Mouse (Mus musculus) liver, adult 2 months (tissue): ENCODE measurements around the gene Gpr160. TPM values are rescaled to one million over a fixed set of nuclear protein-coding genes. Genes with fewer than 3 reads are reported as not detected.

ENCODE experiments used
- DNase-seq: peaks from one replicate; pipeline ENCODE4 v3.0.0-alpha.2; 2011; ENCODE audit warnings: low read depth, low spot score; ENCODE audit errors: extremely low read depth
- H3K27ac ChIP-seq: fragments of 200-500 bp; replicated peaks from 2 replicates; pipeline ENCODE4 v1.5.1; 2012; ENCODE audit warnings: low read depth, mild to moderate bottlenecking, control low read depth, inconsistent platforms, low read length; ENCODE audit not compliant: insufficient read depth
- H3K27me3 ChIP-seq: fragments of 200-500 bp; 2 replicates; pipeline ENCODE4 v1.6.1; 2012; ENCODE audit warnings: mild to moderate bottlenecking, moderate library complexity, low read length, inconsistent platforms; ENCODE audit not compliant: control insufficient read depth, insufficient read depth
- H3K36me3 ChIP-seq: fragments of 200-500 bp; 2 replicates; pipeline ENCODE4 v1.6.1; 2012; ENCODE audit warnings: low read length, inconsistent platforms; ENCODE audit not compliant: control insufficient read depth, insufficient read depth
- H3K4me1 ChIP-seq: fragments of 200-500 bp; 2 replicates; pipeline ENCODE4 v1.6.1; 2011; ENCODE audit warnings: low read length; ENCODE audit not compliant: control insufficient read depth, insufficient read depth
- H3K4me3 ChIP-seq: fragments of 200-500 bp; 2 replicates; pipeline ENCODE4 v1.5.1; 2011; ENCODE audit warnings: low read depth, mild to moderate bottlenecking, control low read depth, low read length, moderate library complexity; ENCODE audit not compliant: insufficient read depth
- H3K79me2 ChIP-seq: fragments of 200-500 bp; 2 replicates; pipeline ENCODE4 v1.6.1; 2012; ENCODE audit warnings: inconsistent platforms, mild to moderate bottlenecking, low read length, moderate library complexity; ENCODE audit not compliant: control insufficient read depth, insufficient read depth
- H3K9ac ChIP-seq: fragments of 200-500 bp; 2 replicates; pipeline ENCODE4 v1.6.1; 2012; ENCODE audit warnings: low read depth, mild to moderate bottlenecking, control low read depth, inconsistent platforms, low read length
- CTCF ChIP-seq: fragments of 200-500 bp; IDR thresholded peaks from 2 replicates; pipeline ENCODE4 v1.5.1; 2011; ENCODE audit warnings: low read depth, low read length, control low read depth
- POLR2A ChIP-seq: fragments of 200-500 bp; IDR thresholded peaks from 2 replicates; pipeline ENCODE4 v1.6.1; 2011; ENCODE audit warnings: low read length, control low read depth; ENCODE audit not compliant: insufficient read depth; ENCODE audit errors: extremely low read depth
- WGBS: fragments of 180-500 bp; shearing (Covaris S2); methylation state at CpG from one replicate; pipeline ENCODE4 v1.1.7; 2018; 5-methylcytosine and 5-hydroxymethylcytosine counted together
- polyA plus RNA-seq: library from polyadenylated mRNA; depleted of rRNA; stranded (reverse); fragments of >200 nt; gene quantifications from 2 replicates; pipeline ENCODE4 v1.2.3, GENCODE M21; 2012
- total RNA-seq: library from RNA; depleted of rRNA; stranded (reverse); fragments of >200 nt; gene quantifications from 2 replicates; pipeline ENCODE4 v1.2.3, GENCODE M21; 2014

Gpr160 gene
- total and polyA plus RNA-seq, 2 experiments: 0.61 to 0.83 TPM

DNA sequence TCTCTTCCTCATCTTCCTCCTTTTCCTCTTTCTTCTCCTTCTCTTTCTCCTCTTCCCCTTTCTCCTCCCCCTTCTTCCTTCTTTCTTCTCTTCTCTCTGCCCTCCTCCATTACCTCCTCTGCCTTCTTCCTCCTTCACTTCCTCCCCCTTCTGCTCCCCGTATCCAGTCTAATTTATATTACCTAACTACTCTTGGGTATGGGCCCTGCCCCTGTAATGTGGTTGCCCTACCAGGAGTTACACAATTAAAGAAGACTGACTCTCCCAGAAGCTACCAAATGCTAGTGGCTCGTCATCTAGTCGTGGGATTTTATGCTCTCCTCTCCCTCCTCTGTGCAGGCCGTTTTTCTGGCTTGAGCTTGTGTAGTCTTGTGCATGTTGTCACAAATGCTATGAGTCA is 5.0 kb downstream of the Gpr160 start:
- H3K4me3 ChIP-seq: no peak overlapping the region

DNA sequence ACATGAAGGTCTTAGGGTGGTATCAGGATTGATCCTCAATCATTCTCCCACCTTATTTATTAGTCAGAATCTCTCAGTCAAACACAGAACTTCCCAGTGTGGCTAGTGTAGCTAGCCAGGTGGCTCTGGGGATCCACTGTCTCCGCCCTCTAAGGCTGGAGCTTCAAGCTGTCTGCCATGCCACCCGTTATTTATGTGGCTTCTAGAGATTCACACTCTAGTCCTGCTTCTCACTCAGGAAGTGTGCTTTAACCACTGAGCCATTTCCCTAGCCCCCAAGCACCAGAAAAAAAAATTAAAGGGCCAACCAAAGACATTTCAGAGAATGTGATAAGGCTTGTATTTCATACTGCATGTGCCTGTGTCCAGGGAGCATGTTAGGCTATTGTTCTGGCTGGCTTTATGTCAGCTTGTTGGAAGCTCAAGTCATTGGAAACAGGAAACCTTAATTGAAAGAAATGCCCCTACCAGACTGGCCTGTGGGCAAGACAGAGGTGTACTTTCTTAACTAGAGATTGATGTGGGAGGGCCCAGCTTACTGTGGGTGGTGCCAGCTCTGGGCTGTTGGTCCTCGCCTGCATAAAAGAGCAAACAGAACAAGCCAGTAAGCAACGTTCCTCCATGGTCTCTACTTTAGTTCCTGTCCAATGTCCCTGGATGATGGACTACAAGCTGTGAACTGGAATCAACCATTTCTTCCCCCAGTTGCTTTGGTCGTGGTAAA is 8.1 kb downstream of the Gpr160 start:
- Histone ChIP-seq H3K36me3 (no peaks in the 10 kb centered on the region), H3K79me2 (no peaks in the 10 kb centered on the region), H3K9ac (no peak overlapping the region), H3K4me1 (no peaks in the 10 kb centered on the region; the same call in none of the 2 replicates), H3K27ac (no peak overlapping the region; the same call in 1 of the 2 replicates), H3K27me3 (no peaks in the 10 kb centered on the region; the same call in 1 of the 2 replicates), H3K4me3 (no peak overlapping the region)
- 71% methylated on average over 5 of the region's 5 CpGs for WGBS
- TF ChIP-seq CTCF (no peak), POLR2A (no peak)
- no peak for DNase-seq

More for the DNA sequence above, 5.0 kb downstream of the Gpr160 start:
- H3K27ac ChIP-seq: no peak overlapping the region
- H3K36me3 ChIP-seq: no peaks in the 10 kb centered on the region
- TF ChIP-seq CTCF: no peak
- no peak for TF ChIP-seq POLR2A
- no peak overlapping the region for H3K9ac ChIP-seq
- no peaks in the 10 kb centered on the region for H3K79me2 ChIP-seq
- no peaks in the 10 kb centered on the region; the same call in 1 of the 2 replicates for H3K27me3 ChIP-seq
- H3K4me1 ChIP-seq: peaks cover 2% of the 10 kb centered on the region
- WGBS: 75% methylated on average over 4 of the region's 4 CpGs
- no peak for DNase-seq

- peak overlapping the region; percentile 67 for H3K27ac ChIP-seq
- H3K4me1 ChIP-seq: no peaks in the 10 kb centered on the region; the same call in none of the 2 replicates
- DNase-seq: peak; percentile 47
- no peaks in the 10 kb centered on the region for H3K79me2 ChIP-seq
- 67% methylated on average over 1 of the region's 1 CpGs for WGBS
- H3K4me3 ChIP-seq: no peak overlapping the region
- H3K9ac ChIP-seq: no peak overlapping the region
- H3K36me3 ChIP-seq: no peaks in the 10 kb centered on the region
- no peaks in the 10 kb centered on the region; the same call in 1 of the 2 replicates for H3K27me3 ChIP-seq
- no peak for TF ChIP-seq POLR2A
- TF ChIP-seq CTCF: no peak
Measured at GRCm38 (mm10) chr3:30864640-30865039, 8.9 kb downstream of the Gpr160 start.

DNA sequence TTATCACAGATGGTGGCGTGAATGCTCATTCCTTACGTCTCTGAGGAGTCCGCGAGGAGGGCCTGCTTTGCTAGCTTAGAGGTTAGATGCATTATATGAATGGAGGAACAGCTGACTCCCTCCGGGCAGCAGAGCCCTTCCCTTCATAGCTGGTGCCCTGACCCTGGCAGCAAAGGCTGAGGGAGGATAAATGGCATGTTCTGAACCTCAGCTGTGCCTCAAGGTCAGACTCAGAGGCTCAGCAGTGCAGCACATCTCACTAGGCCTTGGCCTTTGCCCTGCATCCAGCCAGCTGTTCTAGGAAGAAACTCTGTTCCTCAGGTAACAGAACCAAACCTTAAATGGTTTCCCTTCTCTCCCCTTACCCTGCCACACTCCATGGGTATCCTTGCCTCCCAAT is 12.4 kb downstream of the Gpr160 start:
- DNase-seq: no peak
- TF ChIP-seq POLR2A (no peak), CTCF (no peak)
- Histone ChIP-seq H3K27ac (no peak overlapping the region), H3K27me3 (no peaks in the 10 kb centered on the region; the same call in 1 of the 2 replicates), H3K4me1 (no peaks in the 10 kb centered on the region; the same call in none of the 2 replicates), H3K4me3 (no peak overlapping the region), H3K36me3 (no peaks in the 10 kb centered on the region), H3K79me2 (no peaks in the 10 kb centered on the region), H3K9ac (no peak overlapping the region)
- 91% methylated on average over 5 of the region's 5 CpGs for WGBS

GRCm38 (mm10) chr3:30868625-30869024 is 12.9 kb downstream of the Gpr160 start:
- DNase-seq: no peak
- H3K9ac ChIP-seq: no peak overlapping the region
- no peaks in the 10 kb centered on the region for H3K79me2 ChIP-seq
- H3K27me3 ChIP-seq: no peaks in the 10 kb centered on the region; the same call in 1 of the 2 replicates
- WGBS: 94% methylated on average over 5 of the region's 5 CpGs
- TF ChIP-seq CTCF: no peak
- TF ChIP-seq POLR2A: no peak
- H3K4me1 ChIP-seq: no peaks in the 10 kb centered on the region; the same call in none of the 2 replicates
- H3K36me3 ChIP-seq: no peaks in the 10 kb centered on the region
- H3K4me3 ChIP-seq: no peak overlapping the region
- no peak overlapping the region for H3K27ac ChIP-seq

GRCm38 (mm10) chr3:30869995-30870394 is 14.2 kb downstream of the Gpr160 start:
- H3K4me3 ChIP-seq: no peak overlapping the region
- H3K27me3 ChIP-seq: no peaks in the 10 kb centered on the region
- no peak overlapping the region for H3K9ac ChIP-seq
- H3K27ac ChIP-seq: no peak overlapping the region
- H3K4me1 ChIP-seq: no peaks in the 10 kb centered on the region
- TF ChIP-seq POLR2A (no peak), CTCF (no peak)
- no peaks in the 10 kb centered on the region for H3K36me3 ChIP-seq
- no peak for DNase-seq
- 86% methylated on average over 1 of the region's 1 CpGs for WGBS
- H3K79me2 ChIP-seq: no peaks in the 10 kb centered on the region
